Mouse (Mus musculus): ENCODE results near the gene Ndufa4l2. TPM values are rescaled to one million over a fixed set of nuclear protein-coding genes. Genes with fewer than 3 reads are reported as not detected.

Ndufa4l2 gene
- 3.8 and 6.6 TPM in 2 replicates for polyA plus RNA-seq (2021; fragmentation: Nextera tagmentation)
- long read RNA-seq, experiment 1, partial matches to known transcripts: 0 of 5 reads
- long read RNA-seq, experiment 1, other reads (novel, unspliced or antisense): 1 of 5 reads
- long read RNA-seq, experiment 2, partial matches to known transcripts: 0 of 1 reads
- long read RNA-seq, experiment 2, other reads (novel, unspliced or antisense): 0 of 1 reads

DNA sequence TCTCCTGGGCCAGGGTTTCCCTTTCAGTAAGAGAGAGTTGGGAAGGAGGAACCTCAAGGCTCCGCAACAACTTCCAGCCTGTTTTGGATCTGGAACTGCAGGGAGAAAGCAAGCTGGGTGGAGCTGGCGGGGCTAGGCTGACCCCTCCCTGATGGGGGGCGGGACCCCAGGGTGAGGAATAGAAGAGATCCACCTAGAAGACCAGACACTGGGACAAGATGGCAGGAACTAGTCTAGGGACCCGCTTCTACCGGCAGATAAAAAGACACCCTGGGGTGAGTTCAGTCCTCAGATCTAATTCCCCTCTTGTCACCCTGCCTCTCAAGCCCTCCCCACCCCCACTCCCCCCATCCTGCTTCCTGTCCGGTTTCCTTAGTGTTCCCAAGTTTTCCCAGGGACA lies at the start of gene Ndufa4l2:
TSS of gene Ndufa4l2 (plus strand) at position 204 of the 400 bp plus-strand sequence.

DNA sequence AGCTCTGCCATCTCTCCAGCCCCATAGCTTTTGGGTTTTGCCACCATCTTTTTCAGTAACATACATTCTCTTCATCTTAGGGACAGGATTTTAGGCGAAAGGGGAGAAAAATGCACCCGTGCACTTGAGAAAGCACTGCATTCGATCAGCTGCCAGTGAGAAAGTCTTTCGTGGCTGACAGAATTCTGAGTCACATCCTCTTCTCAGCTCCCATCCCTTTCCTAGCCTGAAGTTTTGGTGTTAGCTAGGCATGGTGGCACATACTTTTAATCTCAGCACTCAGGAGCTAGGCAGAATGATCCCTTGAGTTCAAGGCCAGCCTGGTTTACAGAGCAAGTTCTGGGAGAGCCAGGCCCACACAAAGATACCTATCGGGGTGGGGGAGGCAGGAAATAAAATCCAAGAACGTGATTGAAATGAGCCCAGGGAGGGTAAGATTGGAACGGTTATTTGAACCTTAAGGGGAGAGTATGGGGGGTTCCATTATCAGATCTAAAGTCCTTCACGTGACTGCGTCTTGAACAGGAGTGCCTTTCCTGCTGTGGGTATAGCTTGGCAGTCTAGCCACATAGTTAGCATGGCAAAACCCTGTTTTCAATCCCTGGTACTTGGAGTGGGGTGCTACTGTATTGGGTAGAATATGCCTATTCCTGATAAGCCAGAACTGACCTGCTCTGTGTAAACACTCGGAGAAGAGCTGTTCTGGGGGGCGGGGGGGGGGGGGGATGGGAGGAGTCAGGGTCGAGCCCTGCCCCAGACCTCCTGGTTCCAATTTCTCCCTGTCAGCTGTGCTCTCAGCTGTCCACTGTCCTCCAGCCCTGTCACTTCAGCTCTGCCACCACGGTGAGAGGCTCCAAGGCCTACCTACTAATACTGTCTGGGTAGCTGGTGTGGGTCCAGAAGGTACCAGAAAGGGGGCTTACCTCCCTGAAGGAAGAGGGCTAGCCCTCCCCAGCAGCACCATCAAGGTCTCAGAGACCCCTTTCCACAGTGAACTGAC lies 13.6 kb upstream of the Ndufa4l2 start, which contains the start of gene Stac3:
TSS of gene Stac3 (plus strand) at position 793 of the 1,000 bp plus-strand sequence.

DNA sequence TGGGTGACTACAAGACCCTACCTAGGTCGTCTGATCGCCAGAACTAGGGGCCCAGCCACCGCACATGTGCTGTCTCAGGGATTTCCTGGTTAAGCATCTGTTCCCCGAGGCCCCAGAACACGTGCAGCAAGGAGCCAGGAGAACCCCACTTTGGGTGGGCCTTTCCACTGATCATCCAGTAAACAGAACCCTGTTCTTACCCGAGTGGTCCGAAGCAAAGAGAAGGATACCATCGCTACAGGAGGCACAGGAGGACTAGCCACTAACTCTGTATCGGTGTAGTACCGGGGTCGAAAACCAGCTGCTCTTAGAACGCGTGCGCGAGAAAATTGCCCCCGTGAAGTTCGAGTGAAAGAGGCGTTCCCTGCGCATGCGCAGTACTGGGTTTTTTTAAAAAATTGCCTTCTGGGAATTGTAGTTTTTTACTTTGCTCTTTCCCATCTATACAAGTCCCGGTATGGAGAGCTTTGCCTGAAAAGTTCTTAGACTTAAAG lies 7.4 kb downstream of the Ndufa4l2 start, which contains the start of gene Shmt2:
TSS of gene Shmt2 (minus strand) at position 357 of the 494 bp plus-strand sequence.

DNA sequence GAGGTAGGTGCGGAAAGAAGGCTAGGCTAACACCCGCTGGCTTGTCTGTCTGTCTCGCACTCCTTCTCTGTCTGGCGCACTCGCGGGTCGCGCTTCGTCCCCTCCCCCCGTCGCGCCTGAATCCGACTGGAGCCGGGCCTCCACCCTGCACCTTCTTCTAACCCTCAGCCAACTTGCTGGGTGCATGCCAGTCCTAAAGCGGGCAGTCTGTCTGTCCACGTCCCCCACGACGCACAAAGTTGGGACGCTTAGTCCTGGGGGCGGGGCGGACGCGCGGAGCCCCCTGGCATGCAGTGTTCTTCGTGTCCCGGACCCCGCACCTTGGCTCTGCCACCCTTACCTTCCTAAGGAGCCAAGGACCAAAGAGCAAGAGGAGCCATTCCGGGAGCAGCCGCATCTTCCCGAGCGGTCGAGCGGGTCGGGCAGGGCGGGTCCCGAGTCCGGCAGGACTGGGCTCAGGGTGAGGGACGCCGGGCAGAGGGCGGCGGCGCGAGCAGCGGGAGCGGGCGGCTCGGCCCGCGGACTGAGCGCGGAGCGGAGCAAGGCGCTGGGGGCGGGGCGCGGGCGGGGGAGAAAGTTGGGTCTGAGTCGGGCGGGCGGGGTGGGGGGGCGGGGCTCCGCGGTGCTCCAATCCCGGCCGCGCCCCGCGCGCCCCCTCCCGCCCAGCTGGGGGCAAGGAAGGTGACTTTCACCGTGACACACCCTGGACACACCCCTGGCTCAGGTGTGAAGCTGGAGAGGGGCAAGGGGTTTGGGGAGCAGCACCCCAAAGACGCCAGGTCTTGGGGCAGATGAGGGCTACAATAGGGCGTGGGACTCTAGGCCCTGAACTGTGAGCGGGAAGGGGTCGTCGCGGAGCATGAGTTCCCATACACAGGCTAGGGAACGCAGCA lies 19.5 kb downstream of the Ndufa4l2 start, which contains the start of gene Nxph4:
TSS of gene Nxph4 (minus strand) at position 524 of the 893 bp plus-strand sequence.

Other genes with a start within 250 kb of the Ndufa4l2 start
- 237 and 276 TPM in 2 replicates for gene Dctn2, start 248.6 kb upstream of the Ndufa4l2 start, polyA plus RNA-seq (2021; fragmentation: Nextera tagmentation)
- 3.0 and 3.7 TPM in 2 replicates for gene Mbd6, start 225.9 kb upstream of the Ndufa4l2 start, polyA plus RNA-seq (2021; fragmentation: Nextera tagmentation)
- 49.6 and 52.6 TPM in 2 replicates for gene Mars, start 203.2 kb upstream of the Ndufa4l2 start, polyA plus RNA-seq (2021; fragmentation: Nextera tagmentation)
- gene Arhgap9, start 193.0 kb upstream of the Ndufa4l2 start, polyA plus RNA-seq (2021; fragmentation: Nextera tagmentation): 0.45 and 0.73 TPM in 2 replicates
- 0.05 TPM in 1 of 2 replicates, not detected in the other for gene Gli1, start 173.0 kb upstream of the Ndufa4l2 start, polyA plus RNA-seq (2021; fragmentation: Nextera tagmentation)
- gene Inhbe, start 160.6 kb upstream of the Ndufa4l2 start, polyA plus RNA-seq (2021; fragmentation: Nextera tagmentation): not detected in 2 replicates
- gene Inhbc, start 144.5 kb upstream of the Ndufa4l2 start, polyA plus RNA-seq (2021; fragmentation: Nextera tagmentation): not detected in 2 replicates
- 41.5 and 45.4 TPM in 2 replicates for gene R3hdm2, start 134.6 kb upstream of the Ndufa4l2 start, polyA plus RNA-seq (2021; fragmentation: Nextera tagmentation)
- gene Stac3, start 13.3 kb upstream of the Ndufa4l2 start, polyA plus RNA-seq (2021; fragmentation: Nextera tagmentation): not detected in 2 replicates
- 15.5 and 17.2 TPM in 2 replicates for gene Shmt2, start 7.5 kb downstream of the Ndufa4l2 start, polyA plus RNA-seq (2021; fragmentation: Nextera tagmentation)
- gene Nxph4, start 19.6 kb downstream of the Ndufa4l2 start, polyA plus RNA-seq (2021; fragmentation: Nextera tagmentation): 0.56 and 0.95 TPM in 2 replicates
- 25.7 and 25.9 TPM in 2 replicates for gene Lrp1, start 106.2 kb downstream of the Ndufa4l2 start, polyA plus RNA-seq (2021; fragmentation: Nextera tagmentation)
- 2.8 and 3.7 TPM in 2 replicates for gene Stat6, start 128.0 kb downstream of the Ndufa4l2 start, polyA plus RNA-seq (2021; fragmentation: Nextera tagmentation)
- gene Nemp1, start 151.9 kb downstream of the Ndufa4l2 start, polyA plus RNA-seq (2021; fragmentation: Nextera tagmentation): 6.6 and 7.4 TPM in 2 replicates
- 5.1 and 6.7 TPM in 2 replicates for gene Nab2, start 153.6 kb downstream of the Ndufa4l2 start, polyA plus RNA-seq (2021; fragmentation: Nextera tagmentation)
- gene Myo1a, start 190.2 kb downstream of the Ndufa4l2 start, polyA plus RNA-seq (2021; fragmentation: Nextera tagmentation): not detected in 2 replicates
- 7.1 and 8.7 TPM in 2 replicates for gene Tac2, start 209.5 kb downstream of the Ndufa4l2 start, polyA plus RNA-seq (2021; fragmentation: Nextera tagmentation)
- 1.1 TPM in 2 replicates for gene Zbtb39, start 224.6 kb downstream of the Ndufa4l2 start, polyA plus RNA-seq (2021; fragmentation: Nextera tagmentation)
- gene Gpr182, start 236.8 kb downstream of the Ndufa4l2 start, polyA plus RNA-seq (2021; fragmentation: Nextera tagmentation): 0.49 and 0.52 TPM in 2 replicates
- gene Rdh1, start 244.8 kb downstream of the Ndufa4l2 start, polyA plus RNA-seq (2021; fragmentation: Nextera tagmentation): not detected in 2 replicates
- not detected in 2 replicates for gene Rdh16f1, start 244.8 kb downstream of the Ndufa4l2 start, polyA plus RNA-seq (2021; fragmentation: Nextera tagmentation)